Mouse (Mus musculus): ENCODE data around the gene Gpx7.

DNA sequence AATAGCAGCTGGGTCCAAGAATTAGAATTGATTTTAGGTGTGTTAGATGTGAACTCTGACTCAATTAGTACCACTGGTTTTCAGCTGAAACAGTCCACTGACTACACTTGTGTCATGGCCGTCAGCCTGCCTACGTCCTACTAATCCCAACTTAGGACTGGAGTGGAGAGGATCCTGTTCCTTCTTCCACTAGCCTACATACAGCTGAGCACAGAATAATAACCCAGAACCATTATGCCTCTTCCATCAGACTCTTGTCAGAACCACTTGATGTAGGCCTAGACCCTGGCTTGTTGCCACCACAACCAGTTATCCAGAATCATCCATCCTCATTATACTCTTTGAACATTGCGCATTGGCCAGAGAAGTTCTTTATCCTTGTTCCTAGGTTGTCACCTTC, 28.0 kb upstream of the Gpx7 start:
- TF ChIP-seq POLR2A (IDR thresholded peaks at IDR 0.05; ENCODE audit: borderline replicate concordance, control insufficient read depth, low read depth, low read length) (no peak), CTCF (IDR thresholded peaks at IDR 0.05; ENCODE audit: control insufficient read depth, insufficient read depth, low read length) (no peak)

All from bone marrow, adult 2 months (tissue).